Mouse (Mus musculus) adrenal gland, adult 8-10 months (tissue): Measurements from ENCODE around the gene March10. TPM values are rescaled to one million over a fixed set of nuclear protein-coding genes. Genes with fewer than 3 reads are reported as not detected.

ENCODE experiments used
- DNase-seq: peaks from one replicate; pipeline ENCODE4 v3.0.0; 2022
- total RNA-seq, 4 experiments: library from RNA; stranded (reverse); gene quantifications; 2 replicates each; pipeline ENCODE4 v1.2.4; 2022

Gene March10
- total RNA-seq: not detected

DNA sequence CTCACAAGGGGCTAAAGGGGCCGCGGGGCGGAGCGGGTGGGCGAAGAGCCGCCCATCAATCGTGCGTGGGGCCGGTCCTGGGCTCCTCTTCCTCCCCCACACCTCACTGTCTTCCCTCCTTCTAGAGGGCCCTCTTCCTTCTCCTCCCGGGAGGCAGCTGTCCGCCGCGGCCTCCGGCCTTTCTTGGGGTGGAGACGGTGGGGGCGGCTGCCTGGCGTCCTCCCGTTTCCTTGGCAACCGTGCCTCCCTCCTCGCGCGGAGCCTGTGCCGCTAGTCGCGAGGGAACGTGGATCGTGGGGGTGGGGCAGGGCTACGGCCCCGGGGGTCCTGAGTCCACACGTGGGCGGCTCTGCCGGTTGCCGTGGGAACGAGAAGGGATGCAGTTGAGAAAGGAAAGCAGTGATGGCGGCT lies at the start of gene March10:
Gene March10, minus strand, starts transcription at position 239 of the 411 bp plus-strand sequence.
- DNase-seq: no peak

DNA sequence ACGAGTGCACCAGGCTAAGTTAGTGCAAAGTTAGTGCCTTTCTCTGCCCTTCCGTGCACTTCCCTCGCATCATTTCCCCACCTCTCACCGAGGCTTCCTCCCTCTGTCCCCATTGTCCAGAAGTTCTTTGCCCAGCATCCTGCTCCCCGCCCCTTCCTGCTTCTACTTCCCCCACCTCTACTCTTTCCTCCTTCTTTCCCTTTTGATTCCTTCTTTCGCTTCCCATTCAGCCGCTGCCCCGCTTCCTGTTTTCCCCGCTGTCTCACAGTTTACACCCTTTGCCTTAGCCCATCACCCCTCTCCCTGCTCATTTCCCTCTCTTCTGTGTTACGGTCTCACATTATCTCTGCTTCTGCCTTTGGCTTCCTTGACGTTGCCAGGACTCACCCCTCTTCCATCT lies 49.8 kb upstream of the March10 start:
- DNase-seq: no peak

DNA sequence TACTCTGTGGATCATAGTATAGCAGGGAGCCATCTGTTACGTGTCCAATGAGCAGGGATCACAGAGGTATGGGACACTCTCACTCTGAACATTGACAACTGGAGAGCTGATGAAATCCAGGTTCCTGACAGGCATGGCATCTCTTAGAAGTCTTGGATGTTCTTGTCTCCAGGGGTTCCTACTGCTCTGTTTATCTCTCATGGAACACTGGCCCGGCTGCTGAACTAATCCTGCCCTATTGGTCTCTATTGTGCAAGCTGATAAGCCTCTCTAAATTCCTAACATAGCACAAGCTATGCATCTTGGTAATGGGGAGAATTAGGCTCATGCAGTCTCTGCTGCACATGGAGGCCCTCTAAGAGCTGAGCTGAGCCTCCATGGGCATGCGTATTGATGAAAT lies 48.5 kb upstream of the March10 start:
- DNase-seq: no peak

DNA sequence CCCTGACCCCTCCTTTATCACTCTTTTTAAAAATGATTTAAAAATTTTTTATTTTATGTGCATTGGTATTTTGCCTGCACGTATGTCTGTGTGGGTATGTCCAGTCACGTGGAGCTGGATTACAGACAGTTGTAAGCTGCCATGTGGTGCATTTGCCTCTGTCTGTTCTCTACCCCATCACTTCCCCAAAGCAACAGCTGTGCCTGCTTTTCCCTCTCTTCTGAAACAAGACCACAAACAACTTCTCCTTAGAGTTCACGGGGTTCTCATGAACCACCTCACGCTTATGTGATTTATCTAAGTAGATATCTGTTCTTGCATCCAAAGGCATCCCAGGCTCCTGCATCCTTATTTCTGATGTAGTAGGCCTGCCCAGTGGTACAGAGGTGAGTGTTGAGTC lies 45.8 kb upstream of the March10 start:
- no peak for DNase-seq

DNA sequence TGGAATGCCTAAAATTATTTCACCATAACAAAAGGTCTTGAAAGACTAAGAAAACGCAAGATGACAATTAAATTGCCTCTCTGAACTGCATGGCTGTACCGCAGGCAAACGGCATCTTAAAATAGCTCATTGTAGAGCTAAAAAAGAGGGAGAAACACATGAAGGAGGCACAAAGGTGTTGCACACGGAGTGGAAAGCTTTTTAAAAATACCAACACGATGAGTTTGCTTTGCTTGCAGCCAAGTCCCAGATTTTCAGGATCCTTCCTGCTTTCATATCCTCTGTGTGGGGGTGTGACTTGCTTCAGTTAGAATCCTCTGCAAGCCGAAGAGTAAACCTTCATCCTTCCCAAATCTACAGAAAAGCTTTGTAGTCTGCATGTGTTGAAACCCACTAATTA lies 41.0 kb upstream of the March10 start:
- no peak for DNase-seq

DNA sequence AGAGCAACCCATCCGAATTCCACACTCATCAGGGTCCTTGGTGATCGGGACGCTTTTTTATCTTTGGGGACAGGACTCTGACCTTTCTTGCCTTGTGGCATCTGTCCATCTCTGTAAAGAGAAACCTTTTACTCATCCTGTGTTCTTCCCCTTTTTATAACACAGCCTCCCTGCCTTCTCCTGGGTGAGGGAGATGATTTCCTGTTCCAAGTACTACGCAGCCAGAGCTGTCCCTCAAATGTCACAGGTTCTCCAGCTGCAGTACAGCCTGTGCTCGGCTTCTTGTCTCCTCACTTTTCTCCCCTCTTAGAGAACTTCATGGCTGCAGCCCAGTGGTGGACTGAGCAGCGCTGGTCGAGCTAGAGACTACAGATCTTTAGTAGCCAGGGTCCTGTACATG lies 40.1 kb upstream of the March10 start:
- no peak for DNase-seq

DNA sequence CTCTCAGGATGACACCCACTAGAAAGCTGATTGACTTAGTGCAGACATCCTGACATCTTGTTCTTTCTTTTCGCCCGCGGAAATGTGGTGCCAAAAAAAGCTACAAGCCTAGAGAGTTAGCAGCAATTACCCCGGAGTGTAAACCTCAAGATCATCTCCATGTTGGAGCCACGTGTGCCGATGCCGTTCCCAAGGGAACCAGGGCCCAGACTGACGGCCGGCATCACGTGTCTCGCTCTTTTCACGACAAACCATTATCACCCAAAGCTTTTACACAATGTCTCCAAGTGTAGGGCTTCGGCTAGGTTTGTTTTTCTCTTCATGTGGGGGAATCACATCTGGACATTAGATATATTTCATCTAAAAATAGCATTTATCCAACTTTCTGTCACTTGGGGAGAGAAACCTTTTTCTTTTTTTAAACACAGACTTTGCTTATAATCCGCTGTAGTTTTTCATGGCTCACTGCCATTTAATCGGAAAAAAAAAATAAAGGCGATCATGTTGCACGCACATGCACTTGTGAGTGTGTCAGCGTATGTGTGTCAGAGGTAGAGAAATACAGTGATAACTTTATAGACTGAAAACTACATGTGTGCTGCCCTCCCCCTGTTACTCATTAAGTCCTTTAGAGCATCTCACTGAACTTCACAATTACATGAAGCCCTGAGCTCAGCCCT lies 39.2 kb upstream of the March10 start:
- no peak for DNase-seq

DNA sequence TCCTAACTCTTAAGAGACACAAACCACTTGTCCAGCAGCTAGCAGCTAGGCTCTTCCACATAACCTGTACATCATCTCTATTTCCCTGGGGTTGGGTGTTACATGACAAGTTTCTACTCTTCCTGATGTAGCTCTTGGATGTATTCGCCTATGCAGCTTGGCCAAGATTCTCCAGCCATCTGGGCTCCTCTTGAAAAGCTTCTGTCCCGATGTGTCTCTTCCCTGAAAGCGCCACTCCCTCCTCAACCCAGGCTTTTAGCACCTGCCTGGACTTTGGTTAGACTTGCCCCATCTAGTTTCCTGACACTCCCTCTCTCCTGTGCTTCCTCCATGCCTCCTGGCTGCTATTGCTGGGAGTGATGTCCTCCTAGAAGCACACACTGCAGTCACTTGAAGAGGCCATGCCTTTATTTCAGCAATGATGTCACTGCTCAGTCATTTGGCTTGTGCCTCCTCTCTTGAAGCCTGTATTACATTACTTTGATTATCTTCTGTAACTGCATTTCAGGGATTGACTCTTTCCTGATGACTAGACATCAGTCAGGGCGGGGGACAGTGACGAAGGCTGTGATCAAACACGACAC lies 38.3 kb upstream of the March10 start:
- DNase-seq: no peak

DNA sequence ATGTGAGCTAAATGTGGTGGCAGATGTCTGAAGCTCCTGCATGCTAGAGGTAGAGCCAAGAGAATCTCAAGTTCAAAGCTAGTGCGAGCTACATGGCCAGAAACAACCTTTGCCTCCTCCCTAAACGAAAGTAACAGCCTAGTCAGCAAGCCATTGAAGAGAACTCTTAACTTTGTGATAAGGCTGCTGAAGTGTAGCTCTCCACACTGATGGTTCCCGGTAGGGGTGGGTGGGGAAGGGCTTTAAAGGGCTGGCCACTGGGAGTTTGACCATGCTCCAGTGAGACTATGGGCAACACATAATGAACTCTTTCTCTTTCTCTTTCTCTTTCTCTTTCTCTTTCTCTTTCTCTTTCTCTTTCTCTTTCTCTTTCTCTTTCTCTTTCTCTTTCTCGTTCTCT lies 35.9 kb upstream of the March10 start:
- DNase-seq: no peak

DNA sequence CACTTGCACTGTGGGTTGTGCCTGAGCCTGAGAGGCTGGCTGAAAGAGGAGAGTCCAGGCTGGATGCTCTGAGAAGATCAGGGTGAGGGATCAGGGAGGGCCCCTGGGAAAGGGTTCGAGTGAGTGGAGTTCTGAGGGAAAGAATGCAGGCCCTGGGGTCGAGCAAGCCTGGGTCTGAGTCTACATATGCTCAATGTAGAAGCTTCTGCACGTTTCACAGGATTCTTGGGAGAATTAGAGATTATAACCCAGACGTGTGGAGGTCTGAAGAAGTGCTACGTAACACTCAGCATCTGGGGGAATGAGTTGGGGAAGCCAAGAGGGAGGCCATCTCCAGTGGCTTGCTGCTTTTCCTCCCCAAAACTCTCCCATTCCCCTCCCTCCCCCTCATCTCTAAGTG lies 34.4 kb upstream of the March10 start:
- DNase-seq: no peak

DNA sequence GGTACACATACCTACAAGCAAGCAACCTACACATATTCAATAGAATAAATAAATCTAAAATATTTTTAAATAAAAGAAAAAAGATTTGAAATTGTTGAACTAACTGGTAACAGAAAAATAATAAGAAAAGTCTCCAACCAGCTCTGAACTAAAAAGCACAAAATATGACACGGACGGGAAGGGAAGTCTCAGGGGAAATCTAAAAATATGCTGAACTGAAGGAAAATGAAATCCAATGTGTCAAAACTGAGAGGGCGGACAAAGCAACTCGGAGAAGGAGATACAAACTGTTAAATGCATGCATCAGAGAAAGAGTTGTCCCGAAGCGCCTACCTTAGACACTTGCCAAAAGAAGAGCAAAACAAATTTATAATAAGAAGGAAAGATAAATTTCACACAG lies 28.9 kb upstream of the March10 start:
- DNase-seq: no peak

DNA sequence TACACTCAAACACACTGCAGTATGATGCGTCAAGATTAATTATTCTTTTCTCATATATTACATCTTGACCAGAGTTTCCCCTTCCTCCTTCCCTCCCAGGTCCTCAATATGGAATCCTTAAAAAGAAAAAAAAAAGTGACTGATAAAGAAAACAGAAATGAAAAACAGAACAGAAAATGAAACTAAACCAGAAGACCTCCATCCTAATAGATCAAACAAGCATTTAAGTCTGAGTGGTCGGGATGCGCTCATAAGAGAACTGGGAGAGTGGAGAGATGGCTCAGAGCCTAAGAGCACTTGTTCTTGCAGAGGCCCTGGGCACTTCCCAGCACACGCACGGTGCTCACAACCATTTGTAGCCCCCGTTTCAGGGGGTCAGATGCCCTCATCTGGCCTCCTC lies 28.5 kb upstream of the March10 start:
- no peak for DNase-seq

DNA sequence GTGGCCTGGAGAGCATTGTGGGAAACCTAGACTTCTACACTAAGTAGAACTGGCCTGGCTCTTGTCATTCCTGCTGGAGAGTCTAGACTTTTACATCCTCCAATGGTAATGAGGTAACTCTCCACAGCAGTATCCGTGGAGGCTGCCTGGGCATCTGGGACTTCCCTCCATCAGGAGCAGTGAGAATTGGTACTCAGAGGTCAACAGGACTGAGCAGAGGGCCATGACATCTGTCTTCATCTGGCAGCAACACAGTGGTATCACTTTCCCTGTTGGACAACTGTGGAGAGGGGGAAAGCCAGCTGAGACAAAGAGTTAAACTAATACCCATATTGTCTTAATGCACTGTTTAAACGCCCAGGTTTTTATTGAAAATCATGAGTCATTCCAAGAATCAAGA lies 26.2 kb upstream of the March10 start:
- no peak for DNase-seq

DNA sequence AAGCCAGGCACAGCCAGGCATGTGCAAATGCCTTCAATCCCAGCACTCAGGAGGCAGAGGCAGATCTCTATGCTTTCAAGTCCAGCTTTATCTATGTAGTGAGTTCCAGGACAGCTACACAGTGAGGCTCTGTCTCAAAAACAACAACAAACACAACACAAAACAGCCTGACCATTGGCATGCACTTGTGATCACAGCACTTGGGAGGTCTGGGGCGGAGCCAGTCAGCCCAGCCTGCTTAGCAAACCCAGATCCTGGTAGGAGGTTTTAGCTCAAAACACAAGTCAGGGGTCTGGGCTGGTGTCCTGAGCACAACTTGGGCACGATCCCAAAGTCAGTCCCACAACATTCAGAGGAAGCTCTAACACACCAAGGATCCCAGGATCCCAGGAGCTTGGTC lies 18.2 kb upstream of the March10 start:
- no peak for DNase-seq

DNA sequence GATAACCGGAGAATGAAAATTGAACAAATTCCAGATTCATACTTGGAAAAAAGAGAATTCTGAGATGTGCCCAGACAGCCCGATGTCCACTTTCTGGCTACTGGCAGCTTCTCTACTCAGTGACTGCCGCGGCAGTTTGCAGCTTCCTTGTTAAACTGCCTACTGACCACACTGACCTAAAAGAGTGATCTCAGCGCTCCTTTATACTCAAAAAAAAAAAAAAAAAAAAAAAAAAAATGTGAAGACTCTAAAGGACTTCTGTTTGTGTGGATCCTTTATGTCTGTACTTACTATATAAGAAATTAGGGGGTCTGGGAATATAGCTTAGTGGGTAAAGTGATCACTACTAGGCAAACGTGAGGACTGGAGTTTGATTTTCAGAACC lies 17.8 kb upstream of the March10 start:
- DNase-seq: no peak

DNA sequence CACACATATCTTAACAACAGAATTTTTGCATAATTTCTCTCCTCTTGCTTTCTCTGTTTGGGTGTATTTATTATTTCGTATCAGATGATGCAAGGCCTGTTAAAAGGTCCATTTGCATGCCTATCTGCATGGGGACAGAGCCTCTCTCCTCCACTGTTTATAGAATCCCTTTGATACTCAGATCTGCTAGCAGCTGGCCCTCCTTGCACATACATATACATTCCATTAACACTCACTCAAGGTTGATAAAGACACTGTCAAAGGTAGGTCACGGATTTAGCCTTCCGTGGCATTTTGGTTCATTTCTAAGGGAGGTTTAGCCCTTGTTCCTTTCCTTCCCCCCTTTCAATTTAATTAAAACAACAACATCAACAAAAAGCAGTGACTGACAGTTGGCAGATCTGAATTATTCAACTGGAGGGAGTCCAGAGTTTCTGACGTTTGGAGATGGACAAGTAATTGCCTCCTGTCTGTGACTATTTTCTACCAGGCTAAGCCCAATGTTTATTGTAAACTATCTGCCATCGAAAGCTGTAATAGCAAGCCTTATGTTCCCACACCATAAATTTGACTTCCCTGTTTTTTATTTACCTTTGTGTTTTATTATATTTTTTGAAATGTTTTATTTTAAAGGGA lies 17.3 kb upstream of the March10 start:
- no peak for DNase-seq

DNA sequence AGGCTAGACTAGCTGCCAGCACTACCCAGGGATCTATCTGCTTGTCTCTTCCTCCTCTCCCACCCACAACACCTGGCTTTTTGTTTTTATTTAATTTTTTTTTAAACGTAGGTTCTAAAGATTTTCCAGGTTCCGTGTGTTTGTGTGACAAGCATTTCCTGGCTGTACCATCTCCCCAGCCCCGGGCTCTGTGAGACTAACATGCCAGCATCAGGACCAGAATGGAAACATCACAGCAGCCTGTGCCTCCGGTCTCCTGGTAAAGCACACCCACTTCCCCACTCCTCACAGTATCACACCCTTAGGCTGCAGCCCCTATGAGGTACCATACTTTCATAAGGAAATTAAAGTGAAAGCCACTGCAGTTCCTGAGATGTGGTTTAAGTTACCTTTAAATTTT lies 16.1 kb upstream of the March10 start:
- no peak for DNase-seq

DNA sequence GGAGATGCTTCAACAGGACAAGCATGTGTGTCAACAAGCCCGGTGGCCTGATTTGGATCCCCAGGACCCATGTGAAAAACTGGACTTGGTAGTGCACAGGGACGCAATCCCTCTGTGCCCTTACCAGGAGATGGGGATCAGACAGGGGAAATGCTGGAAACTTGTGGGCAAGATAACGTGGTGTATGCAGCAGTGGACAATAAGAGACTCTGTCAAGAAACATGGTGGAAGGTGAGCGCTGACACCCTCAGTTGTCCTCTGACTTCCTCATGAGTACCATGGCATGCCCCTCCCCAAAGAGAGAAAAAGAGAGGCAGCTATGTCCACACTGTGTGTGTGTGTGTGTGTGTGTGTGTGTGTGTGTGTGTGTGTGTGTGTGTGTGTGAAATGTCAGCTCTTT lies 14.4 kb upstream of the March10 start:
- DNase-seq: no peak

DNA sequence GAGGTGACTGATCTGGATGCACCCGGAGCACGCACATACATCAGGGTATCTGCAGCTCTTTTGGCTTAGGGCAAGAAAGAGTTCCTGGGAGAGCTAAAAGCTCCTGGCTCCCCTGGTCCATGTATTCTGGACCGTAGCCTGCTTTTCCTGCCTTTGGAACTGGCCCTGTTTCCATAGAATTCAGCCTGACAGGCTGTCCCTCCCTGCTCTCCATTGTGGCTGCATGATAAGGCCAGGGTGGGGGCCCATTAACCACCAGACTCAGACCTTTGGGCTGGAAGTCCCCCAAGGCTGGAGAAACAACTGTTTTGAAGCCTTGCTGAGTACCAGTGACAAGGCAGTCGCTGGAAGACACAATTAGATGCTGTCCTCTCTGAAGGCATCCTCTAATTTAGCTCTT lies 13.0 kb upstream of the March10 start:
- no peak for DNase-seq

DNA sequence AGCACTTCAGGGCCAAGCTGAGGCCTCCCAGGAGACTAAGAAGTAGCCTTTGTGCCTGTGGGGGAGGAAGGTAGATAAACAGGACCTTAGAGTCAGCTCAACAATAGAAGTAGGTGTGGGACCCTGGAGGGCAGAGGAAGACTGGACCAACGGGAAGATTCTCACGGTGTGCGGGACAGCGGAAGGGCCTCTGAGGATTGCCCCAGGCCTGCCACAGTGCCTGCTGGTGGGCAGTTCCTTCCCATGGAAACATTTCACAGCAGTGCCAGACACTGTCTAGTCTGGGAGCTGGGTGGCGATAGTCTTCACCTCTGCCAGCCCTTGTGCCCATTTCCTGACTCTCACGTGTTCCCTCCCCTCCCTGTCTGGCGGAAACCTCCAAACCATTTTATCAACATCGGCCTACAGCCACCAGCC lies 12.6 kb upstream of the March10 start:
- no peak for DNase-seq

DNA sequence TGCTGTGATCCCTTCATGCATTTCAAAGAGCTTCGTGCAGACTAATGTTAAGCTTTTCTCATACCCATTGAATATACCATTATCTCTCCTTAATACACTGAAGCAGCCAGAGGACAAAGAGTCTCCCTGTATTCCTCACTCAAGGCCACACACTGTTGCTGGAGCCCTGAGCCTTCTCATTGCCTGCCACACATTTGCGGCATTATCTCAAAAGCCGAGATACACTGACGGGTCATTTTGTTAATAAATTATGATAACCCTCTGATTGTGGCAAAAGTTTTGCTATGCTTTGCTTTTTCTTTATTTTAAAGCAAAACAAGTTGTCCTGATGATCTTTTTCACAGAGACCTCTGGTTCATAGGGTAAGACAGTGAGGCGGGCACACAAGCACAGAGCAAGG lies 11.9 kb upstream of the March10 start:
- no peak for DNase-seq

DNA sequence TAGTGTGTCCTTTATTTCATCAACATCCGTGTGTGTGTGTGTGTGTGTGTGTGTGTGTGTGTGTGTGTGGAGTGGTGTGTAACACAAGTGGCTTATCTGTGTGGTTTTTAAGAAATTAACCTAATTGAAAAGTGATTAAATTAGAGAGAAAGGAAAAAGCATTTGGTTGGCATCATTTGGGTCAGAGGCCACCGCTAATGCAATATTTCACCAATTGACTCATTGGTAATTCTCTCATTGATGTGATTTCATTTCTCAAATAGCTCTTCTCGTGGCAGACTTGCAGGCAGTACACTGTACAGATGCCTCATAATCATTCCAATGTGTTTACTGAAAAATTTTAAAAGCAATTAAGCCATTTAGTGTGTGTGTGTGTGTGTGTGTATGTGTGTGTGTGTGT lies 11.3 kb upstream of the March10 start:
- no peak for DNase-seq

DNA sequence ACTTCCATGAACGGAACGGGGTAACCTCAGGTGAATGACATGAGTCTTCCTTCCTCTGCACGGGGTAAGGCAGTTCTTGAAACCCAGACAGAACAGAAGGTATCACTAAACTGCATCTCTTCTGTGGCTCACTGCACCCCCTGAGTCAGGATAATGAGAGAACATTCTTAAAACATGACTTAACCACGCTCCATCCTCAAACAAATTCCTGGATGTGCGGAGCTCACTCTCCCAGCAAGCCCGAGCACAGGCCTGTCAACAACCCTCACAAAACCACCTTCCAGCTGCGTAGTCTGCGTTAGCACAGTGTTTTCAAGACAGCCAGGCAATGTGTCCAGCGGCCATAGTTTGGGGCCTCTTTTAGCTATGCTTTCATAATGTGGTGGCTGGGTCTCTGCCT lies 10.7 kb upstream of the March10 start:
- no peak for DNase-seq

DNA sequence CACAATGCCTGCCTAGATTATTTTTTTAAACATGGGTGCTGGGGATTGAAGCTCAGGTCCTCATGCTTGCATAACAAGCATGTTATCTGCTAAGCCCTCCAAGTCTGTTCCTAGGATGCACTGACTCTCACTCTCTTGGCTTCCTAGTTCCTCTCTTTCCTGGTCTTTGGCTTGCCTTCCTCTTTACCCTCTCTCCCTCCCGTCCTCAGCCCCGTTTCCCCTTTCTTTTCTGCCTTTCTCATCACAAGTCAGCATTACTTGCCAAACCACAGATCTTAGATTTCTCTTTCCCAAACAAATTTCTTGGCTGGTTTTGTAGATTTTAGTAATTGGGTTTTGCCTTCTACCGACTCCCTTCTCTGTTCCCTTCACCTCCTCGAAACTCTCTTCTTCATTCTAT lies 10.2 kb upstream of the March10 start:
- no peak for DNase-seq

DNA sequence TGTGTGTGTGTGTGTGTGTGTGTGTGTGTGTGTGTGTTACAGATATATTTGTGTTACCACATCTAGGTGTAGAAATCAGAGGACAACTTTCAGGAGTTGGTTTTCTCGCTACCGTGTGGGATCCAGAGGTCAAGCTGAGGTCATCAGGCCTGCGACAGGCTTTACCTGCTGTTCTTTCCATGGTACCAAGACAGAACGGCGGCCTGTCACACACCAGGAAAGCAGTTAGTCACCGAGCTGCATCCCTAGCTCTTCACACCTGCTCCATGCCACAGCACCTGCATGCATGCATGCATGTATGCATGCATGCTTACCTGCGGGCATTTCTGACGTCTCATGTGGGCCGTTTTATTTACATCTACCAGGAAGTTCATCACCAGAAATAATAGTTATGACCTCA lies 9.0 kb upstream of the March10 start:
- no peak for DNase-seq
